Mouse (Mus musculus) urinary bladder, postnatal 36 days (tissue): Measurements from ENCODE around the gene Gapt.

ENCODE experiments used
- DNase-seq, 2 experiments: peaks; one replicate each; pipeline ENCODE4 v3.0.0; 2022; ENCODE audit warnings: low spot score in 2 of 2, mixed read lengths in 1 of 2

Gene Gapt

DNA sequence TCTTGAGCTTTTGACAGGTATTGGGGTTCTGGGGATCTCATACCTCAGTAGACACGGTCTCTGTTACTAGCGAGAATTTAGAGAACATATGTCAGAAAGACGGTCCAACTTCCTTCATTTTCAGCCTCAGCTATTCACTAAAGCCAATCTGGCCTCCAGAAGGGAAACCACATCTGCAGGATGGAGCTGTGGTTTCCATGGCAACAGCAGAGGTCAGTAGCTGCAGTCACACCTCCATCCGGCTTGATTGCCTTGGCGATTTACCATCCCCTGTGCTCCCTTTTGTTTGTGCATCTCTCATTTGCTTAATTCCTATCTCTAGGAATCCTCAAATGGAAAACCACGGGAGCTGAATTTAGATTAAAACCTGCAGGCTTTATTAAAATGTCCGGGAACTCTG lies 10.3 kb downstream of the Gapt start:
- DNase-seq: no peak

DNA sequence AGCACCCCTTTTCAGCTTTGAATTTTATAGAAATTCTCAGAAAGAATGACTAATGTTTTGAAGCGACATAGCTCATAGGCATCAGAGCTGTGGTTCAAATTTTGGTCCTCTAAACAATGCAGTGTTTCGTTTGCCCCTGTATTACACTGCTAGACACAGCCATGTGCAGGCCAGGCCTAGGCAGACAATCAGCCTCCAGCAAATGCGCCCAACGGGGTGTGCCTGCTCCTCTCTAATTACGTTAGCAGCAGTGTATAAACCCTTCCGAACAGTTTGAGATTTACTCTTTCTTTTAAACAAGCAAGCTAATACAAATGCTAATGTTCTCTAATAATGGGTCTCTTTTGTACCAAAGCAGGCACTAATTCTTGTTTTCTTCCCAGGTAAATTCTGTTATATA lies 14.4 kb downstream of the Gapt start:
- DNase-seq: no peak

DNA sequence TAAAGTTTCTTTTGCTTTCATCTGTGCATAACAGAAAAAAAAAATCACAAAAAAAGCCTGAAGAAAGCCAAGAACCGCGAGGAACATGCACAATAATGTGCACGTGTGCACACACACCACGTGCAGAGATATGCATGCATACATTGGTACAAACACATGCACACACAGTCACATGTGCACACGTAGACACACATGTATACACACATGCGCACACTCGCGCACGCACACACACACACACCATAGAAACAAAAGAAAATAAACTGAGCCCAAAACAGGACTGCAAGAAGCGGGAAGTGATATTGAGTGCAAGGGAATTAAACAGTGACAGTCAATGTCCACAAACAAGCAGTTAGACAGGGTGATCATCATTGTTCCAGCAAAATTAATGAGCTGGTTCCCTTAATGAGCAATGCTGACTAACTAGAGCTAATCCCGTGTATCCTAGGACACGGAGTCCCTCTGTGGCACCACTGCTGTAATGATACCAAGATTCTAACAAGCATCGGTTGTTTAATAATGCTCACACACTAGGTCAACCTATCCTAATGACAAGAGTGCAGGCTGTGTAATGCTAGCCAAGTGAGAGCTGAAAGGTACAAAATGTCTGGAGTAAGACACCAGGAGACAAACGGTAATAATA lies 23.9 kb downstream of the Gapt start:
- DNase-seq: no peak

DNA sequence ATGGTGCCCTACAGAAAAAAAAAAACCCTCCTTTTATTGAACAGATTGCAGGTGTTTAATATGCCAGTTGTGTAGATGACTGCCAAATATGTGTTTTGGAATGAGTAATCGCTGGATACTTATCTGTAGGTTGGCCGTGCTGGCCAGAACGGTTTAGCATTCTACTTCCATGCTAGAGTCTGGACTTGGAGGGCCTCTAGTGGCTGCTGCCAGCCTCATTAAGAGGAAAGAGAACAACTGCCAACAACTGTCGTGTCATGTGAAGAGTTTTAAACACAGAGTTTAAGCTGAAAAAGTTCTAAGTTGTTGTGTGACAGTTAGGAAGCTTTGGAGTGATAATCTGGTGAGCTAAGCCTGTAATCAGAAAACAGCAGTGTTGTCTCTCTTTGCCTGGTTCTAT lies 38.3 kb downstream of the Gapt start:
- no peak for DNase-seq

DNA sequence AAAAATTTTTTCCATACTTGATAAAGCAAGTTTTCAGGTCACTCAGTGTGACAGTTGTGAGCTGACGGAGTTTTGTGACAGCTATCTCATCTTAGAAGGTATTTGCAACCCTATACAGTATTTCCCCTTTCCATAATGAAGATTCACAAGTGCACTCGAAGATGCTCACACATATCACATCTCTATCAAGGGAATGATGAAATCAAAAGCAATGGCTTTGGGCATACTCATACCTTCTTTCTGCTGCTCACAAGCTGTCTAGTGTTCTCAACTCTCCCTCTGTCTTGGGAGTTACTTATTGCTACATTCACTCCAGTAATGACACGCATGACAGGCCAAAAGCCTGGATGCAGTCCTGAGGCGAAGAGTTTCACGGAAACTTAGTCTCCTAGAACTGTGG lies 49.8 kb downstream of the Gapt start:
- DNase-seq: no peak
